Mouse (Mus musculus) stomach, embryonic 14.5 days (tissue): ENCODE results near the gene Nup37. TPM values are rescaled to one million over a fixed set of nuclear protein-coding genes. Genes with fewer than 3 reads are reported as not detected.

Experiments
- ATAC-seq: fragments of 200-750 bp; cut with Nextera tagmentation; 2 replicates; pipeline ENCODE4 v1.8.0; 2017; ENCODE audit warnings: low read depth, moderate TSS enrichment; ENCODE audit not compliant: insufficient number of reproducible peaks, insufficient read depth, low FRiP score
- H3K27ac ChIP-seq: fragments of 300-500 bp; sonication (generic); 2 replicates; pipeline ENCODE4 v1.5.1; 2014; ENCODE audit warnings: mild to moderate bottlenecking, low read length, moderate library complexity, mixed read lengths
- H3K27me3 ChIP-seq: fragments of 300-500 bp; sonication (generic); 2 replicates; pipeline ENCODE4 v1.6.1; 2014; ENCODE audit warnings: low read length, control low read depth, mixed read lengths; ENCODE audit not compliant: control insufficient read depth, insufficient read depth
- H3K36me3 ChIP-seq: fragments of 300-500 bp; sonication (generic); 2 replicates; pipeline ENCODE4 v1.6.1; 2014; ENCODE audit warnings: mild to moderate bottlenecking, control low read depth, low read length, moderate library complexity, mixed read lengths; ENCODE audit not compliant: control insufficient read depth, insufficient read depth
- H3K4me1 ChIP-seq: fragments of 300-500 bp; sonication (generic); 2 replicates; pipeline ENCODE4 v1.6.1; 2014; ENCODE audit warnings: low read length, control low read depth, mixed read lengths; ENCODE audit not compliant: control insufficient read depth, insufficient read depth
- H3K4me2 ChIP-seq: fragments of 300-500 bp; sonication (generic); replicated peaks from 2 replicates; pipeline ENCODE4 v1.6.1; 2014; ENCODE audit warnings: low read depth, low read length, control low read depth
- H3K4me3 ChIP-seq: fragments of 300-500 bp; sonication (generic); 2 replicates; pipeline ENCODE4 v1.5.1; 2014; ENCODE audit warnings: low read depth, low read length, control low read depth
- H3K9ac ChIP-seq: fragments of 300-500 bp; sonication (generic); replicated peaks from 2 replicates; pipeline ENCODE4 v1.6.1; 2014; ENCODE audit warnings: low read depth, mild to moderate bottlenecking, control low read depth, low read length, moderate library complexity, mixed read lengths
- H3K9me3 ChIP-seq: fragments of 300-500 bp; sonication (generic); 2 replicates; pipeline ENCODE4 v1.6.1; 2016; ENCODE audit warnings: low read depth, low read length, control low read depth; ENCODE audit not compliant: control insufficient read depth
- WGBS: fragments of 180-500 bp; shearing (Covaris S2); extraction: QIAGEN DNeasy Blood & Tissue Kit; methylation state at CpG from one replicate; pipeline ENCODE4 v1.1.7; 2014; 5-methylcytosine and 5-hydroxymethylcytosine counted together
- polyA plus RNA-seq: library from polyadenylated mRNA; unstranded; fragments of >200 nt; fragmentation: Nextera tagmentation; extraction: Ambion mirVana; gene quantifications from 2 replicates; pipeline ENCODE4 v1.2.1, GENCODE M21; 2014

The Nup37 gene
- polyA plus RNA-seq, result 89.8 and 92.9 TPM in 2 replicates

DNA sequence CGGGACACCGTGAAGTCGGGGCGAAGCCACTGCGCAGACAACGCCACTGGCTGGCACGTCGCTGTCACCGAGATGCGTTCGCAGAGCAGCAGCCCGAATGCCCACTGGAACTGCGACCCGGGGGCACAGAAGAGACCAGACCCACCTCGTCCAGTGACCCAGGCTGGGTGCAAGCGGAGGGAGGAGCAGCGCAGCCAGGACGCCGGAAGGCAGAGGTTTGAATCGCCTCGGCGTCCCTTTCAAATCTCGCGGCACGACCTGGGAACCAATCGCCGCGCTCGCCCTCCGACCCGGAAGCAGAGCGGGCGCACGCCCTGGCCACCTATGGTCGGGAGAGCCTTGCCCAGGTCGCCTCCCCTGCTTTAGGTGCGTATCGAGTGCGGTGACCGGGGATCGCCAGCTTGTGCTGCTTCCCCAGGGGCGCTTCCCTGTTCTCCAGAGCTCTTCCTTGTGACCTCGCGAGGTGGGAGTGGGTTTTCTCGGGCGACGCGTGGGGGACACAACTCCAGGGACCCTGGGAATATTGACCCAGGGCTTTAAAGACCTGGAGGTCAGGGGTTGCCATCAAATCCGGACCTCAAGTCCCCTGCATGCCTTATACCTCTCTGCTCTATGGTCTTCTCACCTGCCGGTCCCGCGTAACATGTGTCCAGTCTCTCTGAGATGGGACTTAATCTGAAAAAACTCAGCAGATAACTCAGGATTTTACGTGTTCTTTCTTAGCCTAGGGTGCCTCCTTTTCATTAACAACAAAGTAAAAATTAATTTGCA, at the start of gene Nup37, which contains the start of gene Parpbp:
Gene Nup37, plus strand, starts transcription at position 286 of the 771 bp plus-strand sequence.
Gene Parpbp, minus strand, starts transcription at position 235 of the 771 bp plus-strand sequence.
- Histone ChIP-seq H3K4me3 (peak within 1 kb of the TSS; percentile 58), H3K4me2 (peak within 1 kb of the TSS; percentile 79), H3K27me3 (no peaks in the 10 kb centered on the region), H3K36me3 (peaks cover 11% of the 10 kb centered on the region; the same call in 1 of the 2 replicates), H3K9ac (peak within 1 kb of the TSS; percentile 62), H3K4me1 (peaks cover 8% of the 10 kb centered on the region; the same call in 1 of the 2 replicates), H3K9me3 (no peaks in the 10 kb centered on the region), H3K27ac (0 out of 2 replicates have a peak within 1 kb of the TSS, but pooled peaks have one; percentile 17)
- 1% methylated on average over 53 of the region's 53 CpGs for WGBS
- ATAC-seq, result peak; percentile 96

DNA sequence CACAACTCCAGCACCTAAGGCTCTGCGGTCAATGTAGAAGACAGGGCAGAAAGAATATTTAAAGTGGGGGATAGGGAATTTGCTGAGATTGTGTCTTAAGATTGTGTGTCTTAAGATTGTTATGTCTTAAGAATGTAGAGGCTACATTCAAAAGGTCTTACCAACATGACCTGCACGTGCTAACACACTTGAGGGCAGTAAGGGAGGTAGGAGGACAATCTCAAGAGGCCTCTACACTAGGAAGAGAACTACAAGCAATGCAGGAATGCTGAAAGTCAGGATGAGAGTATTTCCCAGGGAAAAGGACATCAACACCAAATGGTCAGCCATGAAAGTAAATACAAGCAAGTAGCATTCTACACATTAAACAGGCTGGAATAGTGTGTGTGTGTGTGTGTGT, 40.6 kb upstream of the Nup37 start:
- H3K9ac ChIP-seq, result no peak overlapping the region
- H3K36me3 ChIP-seq, result no peaks in the 10 kb centered on the region
- H3K27ac ChIP-seq, result no peak overlapping the region
- H3K4me3 ChIP-seq, result no peak overlapping the region
- H3K9me3 ChIP-seq, result no peaks in the 10 kb centered on the region
- no peak for ATAC-seq
- no peaks in the 10 kb centered on the region for H3K27me3 ChIP-seq
- H3K4me2 ChIP-seq, result no peak overlapping the region
- WGBS, result 90% methylated on average over 2 of the region's 2 CpGs
- no peaks in the 10 kb centered on the region for H3K4me1 ChIP-seq

DNA sequence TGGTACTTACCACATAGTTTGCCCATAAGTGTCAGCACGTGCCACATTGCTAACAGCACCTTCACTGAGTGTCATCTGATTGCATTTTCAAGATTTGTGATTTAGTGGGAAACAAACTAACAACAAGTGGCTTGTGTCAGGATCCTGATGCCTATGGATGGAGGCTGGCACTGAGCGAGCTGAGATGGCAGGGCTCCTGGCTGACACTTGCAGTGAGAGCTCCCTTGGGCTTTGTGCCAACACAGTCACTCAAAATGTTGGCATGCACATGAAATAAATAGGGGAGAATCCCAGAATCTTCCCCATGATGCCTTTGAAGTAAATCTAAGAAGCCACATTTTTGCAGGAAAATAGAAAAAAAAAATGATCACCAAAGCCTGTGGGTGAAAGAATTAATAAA, 33.5 kb upstream of the Nup37 start:
- 95% methylated on average over 2 of the region's 2 CpGs for WGBS
- Histone ChIP-seq H3K4me3 (no peak overlapping the region), H3K27me3 (no peaks in the 10 kb centered on the region), H3K27ac (no peak overlapping the region), H3K4me2 (no peak overlapping the region), H3K9me3 (no peaks in the 10 kb centered on the region), H3K4me1 (no peaks in the 10 kb centered on the region), H3K9ac (no peak overlapping the region), H3K36me3 (no peaks in the 10 kb centered on the region)
- ATAC-seq, result no peak

DNA sequence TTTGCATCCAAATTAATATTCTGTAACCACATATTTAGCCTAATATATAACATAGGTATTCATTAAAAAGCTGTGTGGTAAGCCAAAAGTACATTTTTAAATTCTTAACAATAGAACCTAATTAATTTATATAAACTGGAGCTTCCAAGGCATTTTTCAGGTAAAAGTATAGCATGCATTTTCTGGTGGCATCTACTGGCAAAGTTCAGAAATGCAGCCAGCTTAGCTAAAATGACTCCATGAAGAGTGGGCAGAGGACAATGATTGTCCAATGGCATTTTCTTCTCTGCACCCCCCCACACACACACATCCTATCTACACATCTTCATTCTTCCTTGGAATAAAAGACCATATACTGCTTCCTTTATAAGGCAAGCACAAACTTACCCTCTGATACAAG, 27.1 kb upstream of the Nup37 start:
- H3K9me3 ChIP-seq, result no peaks in the 10 kb centered on the region
- no peaks in the 10 kb centered on the region for H3K27me3 ChIP-seq
- no peak overlapping the region for H3K27ac ChIP-seq
- no peaks in the 10 kb centered on the region; the same call in 1 of the 2 replicates for H3K36me3 ChIP-seq
- H3K9ac ChIP-seq, result no peak overlapping the region
- no peak overlapping the region for H3K4me2 ChIP-seq
- H3K4me3 ChIP-seq, result no peak overlapping the region
- no peak for ATAC-seq
- H3K4me1 ChIP-seq, result no peaks in the 10 kb centered on the region

DNA sequence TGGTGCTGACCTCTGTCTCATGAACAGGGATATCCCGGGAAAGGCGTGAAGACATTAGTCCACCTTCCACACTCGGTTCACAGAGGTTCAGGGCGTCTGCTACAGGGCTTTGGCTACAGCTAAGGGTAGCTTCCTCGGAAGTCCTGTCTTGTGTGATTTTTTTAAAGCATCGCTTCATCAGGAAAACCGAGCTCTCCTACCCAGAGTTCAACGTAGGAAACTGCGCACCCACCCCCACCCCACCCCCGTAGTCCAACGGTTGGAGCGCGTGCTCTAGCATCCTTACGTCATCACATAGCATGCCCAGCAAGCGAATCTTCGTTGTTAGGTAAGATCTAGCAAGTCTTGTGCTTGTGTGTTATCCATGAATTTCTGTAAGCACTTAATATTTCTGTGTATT, 11.2 kb upstream of the Nup37 start:
- H3K27ac ChIP-seq, result no peak overlapping the region
- no peaks in the 10 kb centered on the region for H3K4me1 ChIP-seq
- H3K9me3 ChIP-seq, result no peaks in the 10 kb centered on the region
- H3K9ac ChIP-seq, result no peak overlapping the region
- H3K27me3 ChIP-seq, result no peaks in the 10 kb centered on the region
- no peak for ATAC-seq
- no peak overlapping the region for H3K4me3 ChIP-seq
- H3K36me3 ChIP-seq, result peaks cover 4% of the 10 kb centered on the region; the same call in 1 of the 2 replicates
- 96% methylated on average over 16 of the region's 16 CpGs for WGBS
- no peak overlapping the region for H3K4me2 ChIP-seq

DNA sequence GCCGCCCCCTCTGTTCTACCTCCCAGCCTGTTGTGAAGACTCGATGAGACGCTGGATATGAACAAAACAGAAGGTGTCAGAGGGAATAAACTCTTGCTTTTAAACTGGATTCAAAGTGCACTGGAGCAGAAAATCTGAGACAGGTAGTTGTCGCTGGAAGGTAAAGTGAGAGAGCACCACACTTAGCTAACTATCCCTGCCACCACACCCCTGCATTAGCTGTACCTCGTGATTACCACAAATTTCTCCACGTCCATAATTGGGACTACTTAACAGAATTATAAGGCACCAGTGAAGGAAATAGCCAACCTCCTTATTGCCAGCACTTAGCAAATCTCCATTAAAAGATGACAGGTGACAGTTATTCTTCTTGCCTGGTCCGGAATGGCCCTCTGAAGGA, 605 bp upstream of the Nup37 start:
- peaks cover 11% of the 10 kb centered on the region; the same call in 1 of the 2 replicates for H3K36me3 ChIP-seq
- 0 out of 2 replicates have a peak, but pooled peaks have one; percentile 19 for ATAC-seq
- WGBS, result 18% methylated on average over 7 of the region's 7 CpGs

DNA sequence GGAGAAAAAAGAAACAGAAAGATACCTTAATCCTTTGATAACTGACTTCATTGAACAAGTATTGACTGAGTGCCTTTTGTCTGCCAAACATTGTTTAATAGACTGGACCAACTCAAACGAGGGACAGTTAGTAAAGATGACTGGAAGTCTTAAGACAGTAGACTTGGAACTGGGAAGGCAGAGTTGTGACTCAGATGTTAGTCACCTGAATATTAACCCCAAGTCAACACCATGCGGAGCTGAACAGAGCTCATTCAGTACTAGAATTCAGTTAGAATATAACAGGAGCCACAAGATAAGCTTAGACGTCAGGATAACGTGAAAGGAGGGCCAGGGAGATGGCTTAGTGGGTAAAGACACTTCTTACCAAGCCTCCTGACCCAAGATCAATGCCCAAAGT, 3.6 kb downstream of the Nup37 start:
- no peak for ATAC-seq
- H3K27ac ChIP-seq, result no peak overlapping the region
- no peaks in the 10 kb centered on the region for H3K9me3 ChIP-seq
- peaks cover 7% of the 10 kb centered on the region; the same call in 1 of the 2 replicates for H3K4me1 ChIP-seq
- H3K4me2 ChIP-seq, result no peak overlapping the region
- H3K4me3 ChIP-seq, result no peak overlapping the region
- no peak overlapping the region for H3K9ac ChIP-seq
- 83% methylated on average over 4 of the region's 4 CpGs for whole genome bisulfite sequencing
- no peaks in the 10 kb centered on the region for H3K27me3 ChIP-seq
- H3K36me3 ChIP-seq, result peaks cover 24% of the 10 kb centered on the region

More for the DNA sequence above, 605 bp upstream of the Nup37 start:
- H3K27ac ChIP-seq, result no peak overlapping the region
- no peaks in the 10 kb centered on the region for H3K27me3 ChIP-seq
- peak overlapping the region; percentile 58 for H3K4me3 ChIP-seq
- H3K4me2 ChIP-seq, result peak overlapping the region; percentile 79
- peak overlapping the region; percentile 62 for H3K9ac ChIP-seq
- no peaks in the 10 kb centered on the region for H3K9me3 ChIP-seq
- H3K4me1 ChIP-seq, result peaks cover 8% of the 10 kb centered on the region; the same call in 1 of the 2 replicates

DNA sequence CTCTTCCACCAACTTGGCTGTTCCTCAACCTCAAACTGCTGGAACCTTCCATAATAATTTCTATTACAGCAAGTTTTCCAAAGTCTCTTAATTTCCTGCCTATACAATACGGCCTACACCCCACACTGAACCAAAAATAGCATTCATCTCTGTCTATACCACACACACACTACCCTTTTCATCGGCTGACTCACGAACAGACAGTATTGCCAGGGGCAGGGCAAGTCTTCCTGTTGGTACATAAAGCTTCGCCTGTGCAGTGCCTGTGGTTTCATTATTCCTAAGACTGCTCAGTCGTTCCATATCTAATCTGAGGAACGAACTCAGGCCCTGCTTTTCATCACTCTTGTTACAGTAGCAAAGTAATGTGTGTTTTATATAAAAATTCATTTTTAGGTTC, 4.9 kb downstream of the Nup37 start:
- Histone ChIP-seq H3K9me3 (no peaks in the 10 kb centered on the region), H3K27ac (no peak overlapping the region), H3K36me3 (peaks cover 24% of the 10 kb centered on the region), H3K4me1 (0 out of 2 replicates have a peak, but pooled peaks cover 3% of the 10 kb centered on the region), H3K27me3 (no peaks in the 10 kb centered on the region), H3K9ac (no peak overlapping the region), H3K4me2 (no peak overlapping the region), H3K4me3 (no peak overlapping the region)
- WGBS, result 88% methylated on average over 6 of the region's 6 CpGs
- ATAC-seq, result no peak
